Mouse (Mus musculus) heart, adult 2 months (tissue): ENCODE data around the gene Crybb3.

Experiments
- CTCF ChIP-seq: fragments of 200-600 bp; IDR thresholded peaks from 2 replicates; pipeline ENCODE4 v1.8.1; 2022; ENCODE audit warnings: antibody characterized with exemption, mild to moderate bottlenecking, moderate library complexity
- EP300 ChIP-seq: fragments of 200-500 bp; IDR thresholded peaks from 2 replicates; pipeline ENCODE4 v1.6.1; 2011; ENCODE audit warnings: low read depth, low read length, control low read depth; ENCODE audit not compliant: insufficient read depth
- POLR2A ChIP-seq: fragments of 200-500 bp; IDR thresholded peaks from 2 replicates; pipeline ENCODE4 v1.6.1; 2011; ENCODE audit warnings: mild to moderate bottlenecking, low read depth, low read length, control low read depth; ENCODE audit not compliant: insufficient read depth

DNA sequence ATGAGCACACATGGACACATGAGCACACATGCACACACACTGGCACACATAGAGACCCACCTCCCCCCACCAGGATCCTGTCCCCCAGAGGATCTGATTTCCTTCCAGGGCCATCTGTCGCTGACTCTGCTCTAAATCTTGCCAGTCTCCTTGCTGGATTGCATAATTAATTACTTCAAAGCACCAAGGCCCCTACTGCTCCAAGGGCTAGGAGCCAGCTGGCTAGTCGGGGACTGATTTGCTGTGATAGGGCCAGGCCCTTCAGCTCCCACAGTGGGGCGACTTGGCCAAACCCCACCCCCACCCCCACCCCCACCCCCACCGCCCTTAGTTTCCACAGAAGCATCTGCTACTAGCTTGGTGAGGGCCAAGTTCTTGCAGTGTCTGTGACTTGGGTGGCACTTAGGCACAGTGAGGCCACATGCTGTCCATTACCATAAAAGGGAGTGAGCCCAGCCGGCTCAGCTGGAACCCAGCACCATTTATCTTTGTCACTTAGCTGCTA is 39.8 kb downstream of the Crybb3 start:
- TF ChIP-seq CTCF (no peak), EP300 (no peak), POLR2A (no peak)
